11 mouse cellular contexts compared by ENCODE assay signal in the genomic region with DNA sequence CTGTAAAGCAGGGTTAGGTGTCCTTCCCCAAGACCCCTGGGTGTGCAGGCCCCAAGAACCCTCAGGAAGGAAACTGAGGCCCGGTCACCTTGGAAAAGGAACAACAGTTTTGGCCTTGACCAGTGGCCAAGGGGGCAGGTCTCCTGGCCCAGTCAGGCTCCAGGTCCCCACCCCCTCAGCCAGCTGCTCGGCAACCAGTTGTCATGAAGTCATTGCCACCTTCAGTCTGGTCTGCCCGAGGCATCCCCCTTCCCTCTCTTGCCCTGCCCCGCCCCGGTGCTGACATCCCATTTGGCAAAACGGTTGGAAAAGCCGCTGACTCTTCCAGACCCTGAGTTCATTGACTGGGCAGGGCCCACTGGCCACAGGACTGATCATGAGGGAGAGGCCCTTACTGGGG.
A peak's percentile ranks its signal among the peaks of the same experiment; 100 is the strongest.
DNase-seq lines count a peak whose midpoint lies in the region; ATAC-seq and TF ChIP-seq lines count a peak whose summit lies in the region.
"Had no signal": no experiment of that assay in that cellular context is flagged by ENCODE, and none has a peak within 500 bp of the region (broad histone marks: within the 10 kb centered on the region; RNA-seq: fewer than 3 reads in every experiment).

No protein-coding gene starts in this region.

- ATAC-seq in inflammation-experienced regulatory T-cells, adult 6 months = no peak
- ATAC-seq: forebrain, embryonic 14.5 days had no signal

- peak; percentile 56 for DNase-seq in kidney, adult 18-20 months
- no peak for DNase-seq in kidney, postnatal 14 days
- peak; percentile 34 for DNase-seq in adrenal gland, postnatal 25 days
- DNase-seq in heart, postnatal 25 days (ENCODE audit: low spot score) = peak; percentile 51
- no peak for DNase-seq in thymus, postnatal 14 days
- DNase-seq in ovary, postnatal 14 days (ENCODE audit: low spot score) = no peak
- DNase-seq: cerebellum, postnatal 36 days had no signal

- peak overlapping the region; percentile 79 for H3K4me3 ChIP-seq in E14TG2a.4 (replicated peaks; ENCODE audit: low read length)
- H3K4me3 ChIP-seq: megakaryocyte, embryonic 14.5 days had no signal

- intact Hi-C loops in heart, postnatal 25 days (cut with DNase I) = no loop called here

- no peak for TF ChIP-seq CTCF in E14TG2a.4 (conservative IDR thresholded peaks at IDR 0.05; ENCODE audit: low read length)

- H3K27me3 ChIP-seq in E14TG2a.4 (ENCODE audit: insufficient read depth, low read length) = no peaks in the 10 kb centered on the region

- no peaks in the 10 kb centered on the region; the same call in 1 of the 2 replicates for H3K36me3 ChIP-seq in E14TG2a.4 (ENCODE audit: insufficient read depth, low read length)

- peaks cover 92% of the 10 kb centered on the region for H3K4me1 ChIP-seq in E14TG2a.4 (replicated peaks; ENCODE audit: low read depth, low read length)

- no peaks in the 10 kb centered on the region for H3K9me3 ChIP-seq in E14TG2a.4 (ENCODE audit: low read length)
- H3K9me3 ChIP-seq: megakaryocyte, embryonic 14.5 days had no signal

Comparison
In these comparisons a context has a peak if more than half of its experiments do, and no peak if none do; other contexts are left out.
1. DNase-seq: peak in kidney, adult 18-20 months (single experiment), adrenal gland, postnatal 25 days (single experiment) and heart, postnatal 25 days (single experiment); none in kidney, postnatal 14 days (single experiment), thymus, postnatal 14 days (single experiment) and ovary, postnatal 14 days (single experiment).